Mouse (Mus musculus): Measurements from ENCODE around the gene Sdccag8. TPM values are rescaled to one million over a fixed set of nuclear protein-coding genes. Genes with fewer than 3 reads are reported as not detected.

The Sdccag8 gene
- 17.2 TPM for polyA plus RNA-seq (2015; fragmentation: Illumina TruSeq; extraction: RNeasy Lipid Tissue Mini Kit (QIAGEN cat#74804); ENCODE audit: insufficient read depth, low replicate concordance)

DNA sequence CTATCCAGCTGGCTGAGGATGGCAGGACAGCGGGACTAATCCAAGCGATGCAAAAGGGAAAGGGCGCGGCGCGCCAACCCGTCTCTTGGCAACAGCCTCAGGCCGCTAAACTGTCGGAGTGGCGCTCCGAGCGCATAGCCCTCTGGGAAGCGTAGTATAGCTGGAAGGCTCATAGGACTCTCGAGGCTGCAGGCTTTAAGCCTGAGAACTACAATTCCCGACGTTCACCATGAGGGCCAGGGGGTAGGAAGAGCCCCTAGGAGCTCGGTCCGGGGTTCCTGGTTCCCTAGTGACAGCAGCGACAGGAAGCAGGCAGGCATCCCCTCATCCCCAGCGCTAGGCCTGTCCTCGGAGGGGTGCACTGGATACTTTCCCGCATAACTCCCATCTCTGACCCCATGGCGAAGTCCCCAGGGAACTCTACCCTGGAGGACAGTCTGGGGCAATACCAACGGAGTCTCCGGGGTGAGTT, at the start of gene Sdccag8:
Gene Sdccag8 (plus strand): TSS at position 70 of the 472 bp plus-strand sequence.

DNA sequence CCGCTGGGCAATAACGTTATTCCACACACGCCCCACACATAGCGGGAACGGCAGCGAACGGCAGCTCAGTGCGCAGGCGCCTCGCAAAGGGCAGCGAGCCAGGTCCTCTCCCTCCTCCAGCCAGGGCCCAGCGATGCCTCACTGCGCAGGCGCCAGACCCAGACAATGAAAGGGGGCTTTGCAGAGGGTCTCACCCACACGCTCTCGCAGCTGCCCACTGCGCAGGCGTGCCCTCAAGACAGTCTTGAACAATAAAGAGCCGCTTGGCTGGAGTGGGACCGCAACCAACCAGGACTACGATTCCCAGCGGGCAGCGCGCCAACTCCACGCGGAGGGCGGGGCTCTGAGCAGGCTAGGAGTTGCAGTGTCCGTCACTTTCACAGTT, 432 bp upstream of the Sdccag8 start, which contains the start of gene Cep170:
Gene Cep170 (minus strand): TSS at position 32 of the 385 bp plus-strand sequence.

Other genes with a start within 250 kb of the Sdccag8 start
- 46.3 TPM for gene Cep170, start 593 bp upstream of the Sdccag8 start, polyA plus RNA-seq (2015; fragmentation: Illumina TruSeq; extraction: RNeasy Lipid Tissue Mini Kit (QIAGEN cat#74804); ENCODE audit: insufficient read depth, low replicate concordance)

All from spleen, adult 10 weeks (tissue).